20 mouse cellular contexts compared by ENCODE assay signal in the genomic region with DNA sequence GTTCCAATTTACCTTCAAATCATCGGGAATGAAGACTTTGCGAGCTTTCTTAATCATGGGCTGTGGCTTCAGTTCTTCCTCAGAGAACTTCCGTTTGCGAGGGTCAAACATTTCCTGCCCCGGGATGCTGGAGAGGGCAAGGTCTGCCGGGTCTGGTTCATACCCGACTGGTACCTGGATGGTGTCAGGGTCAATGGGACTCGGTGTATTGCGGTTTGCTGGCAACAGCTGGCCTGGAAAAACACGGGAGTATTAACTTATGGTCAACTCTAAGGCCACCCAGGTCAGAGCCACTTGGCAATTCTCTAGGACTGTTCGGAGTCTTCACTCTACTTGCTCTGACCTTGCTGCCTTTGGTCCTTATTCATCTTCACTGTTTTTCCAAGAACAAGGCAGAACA.
"Had no signal": no experiment of that assay in that cellular context is flagged by ENCODE, and none has a peak within 500 bp of the region (broad histone marks: within the 10 kb centered on the region; RNA-seq: fewer than 3 reads in every experiment).

No protein-coding gene starts in this region.

- H3K4me1 ChIP-seq: heart, embryonic 13.5 days; intestine, embryonic 15.5 days; limb, embryonic 10.5 days; liver, embryonic 13.5 days; liver, embryonic 15.5 days had no signal

- H3K27me3 ChIP-seq: heart, embryonic 13.5 days; heart, embryonic 15.5 days; hindbrain, embryonic 12.5 days; intestine, embryonic 15.5 days; limb, embryonic 12.5 days; liver, embryonic 13.5 days; liver, embryonic 15.5 days had no signal

- H3K9ac ChIP-seq: heart, embryonic 13.5 days; heart, embryonic 15.5 days; hindbrain, embryonic 12.5 days; hindbrain, embryonic 14.5 days; intestine, embryonic 15.5 days; limb, embryonic 12.5 days; liver, embryonic 13.5 days; liver, embryonic 15.5 days had no signal

- H3K27ac ChIP-seq: gastrocnemius, adult 2 months; heart, adult 2 months; heart, embryonic 13.5 days; heart, embryonic 15.5 days; hindbrain, embryonic 10.5 days; hindbrain, embryonic 12.5 days; hindbrain, embryonic 14.5 days; intestine, embryonic 15.5 days; layer of hippocampus, adult 2 months; left cerebral cortex, adult 2 months; limb, embryonic 10.5 days; limb, embryonic 12.5 days; liver, embryonic 13.5 days; liver, embryonic 15.5 days had no signal

- DNase-seq: gastrocnemius, adult 2 months; gastrocnemius, postnatal 10 days; gastrocnemius, postnatal 25 days; heart, adult 2 months; heart, postnatal 14 days; heart, postnatal 36 days; kidney, postnatal 14 days; kidney, postnatal 4 days; liver, embryonic 13.5 days had no signal

- H3K36me3 ChIP-seq: heart, embryonic 15.5 days; hindbrain, embryonic 10.5 days; hindbrain, embryonic 12.5 days; intestine, embryonic 15.5 days; limb, embryonic 10.5 days; limb, embryonic 12.5 days had no signal

- H3K4me3 ChIP-seq: gastrocnemius, adult 2 months; heart, adult 2 months; heart, embryonic 13.5 days; heart, embryonic 15.5 days; hindbrain, embryonic 10.5 days; hindbrain, embryonic 12.5 days; intestine, embryonic 15.5 days; layer of hippocampus, adult 2 months; left cerebral cortex, adult 2 months; limb, embryonic 10.5 days; limb, embryonic 12.5 days; liver, embryonic 13.5 days; liver, embryonic 15.5 days had no signal
